Mouse (Mus musculus) liver, embryonic 16.5 days (tissue): ENCODE measurements around the gene Pcdh20. TPM values are rescaled to one million over a fixed set of nuclear protein-coding genes. Genes with fewer than 3 reads are reported as not detected.

Experiments
- ATAC-seq: fragments of 200-750 bp; cut with Nextera tagmentation; 2 replicates; pipeline ENCODE4 v1.8.0; 2017; ENCODE audit warnings: low read depth, mild to moderate bottlenecking, moderate number of reproducible peaks, moderate library complexity
- H3K27ac ChIP-seq: fragments of 300-500 bp; sonication (generic); 2 replicates; pipeline ENCODE4 v1.5.1; 2014; ENCODE audit warnings: mild to moderate bottlenecking, low read length
- H3K27me3 ChIP-seq: fragments of 300-500 bp; sonication (generic); 2 replicates; pipeline ENCODE4 v1.6.1; 2014; ENCODE audit warnings: low read depth, low read length, mixed read lengths; ENCODE audit not compliant: control insufficient read depth, insufficient read depth
- H3K36me3 ChIP-seq: fragments of 300-500 bp; sonication (generic); 2 replicates; pipeline ENCODE4 v1.6.1; 2014; ENCODE audit warnings: mild to moderate bottlenecking; ENCODE audit not compliant: control insufficient read depth, insufficient read depth
- H3K4me1 ChIP-seq: fragments of 300-500 bp; sonication (generic); 2 replicates; pipeline ENCODE4 v1.6.1; 2014; ENCODE audit warnings: low read depth, low read length, mixed read lengths; ENCODE audit not compliant: control insufficient read depth
- H3K4me2 ChIP-seq: fragments of 300-500 bp; sonication (generic); 2 replicates; pipeline ENCODE4 v1.6.1; 2014; ENCODE audit warnings: low read depth, low read length, mixed read lengths
- H3K4me3 ChIP-seq: fragments of 300-500 bp; sonication (generic); 2 replicates; pipeline ENCODE4 v1.5.1; 2014; ENCODE audit warnings: low read depth, mild to moderate bottlenecking, low read length
- H3K9ac ChIP-seq: fragments of 300-500 bp; sonication (generic); 2 replicates; pipeline ENCODE4 v1.6.1; 2014; ENCODE audit warnings: low read depth, low read length
- H3K9me3 ChIP-seq: fragments of 300-500 bp; sonication (generic); replicated peaks from 2 replicates; pipeline ENCODE4 v1.6.1; 2016; ENCODE audit warnings: low read length; ENCODE audit not compliant: control insufficient read depth
- WGBS: fragments of 180-500 bp; shearing (Covaris S2); extraction: QIAGEN DNeasy Blood & Tissue Kit; methylation state at CpG from one replicate; pipeline ENCODE4 v1.1.7; 2014; ENCODE audit not compliant: insufficient replicate concordance; 5-methylcytosine and 5-hydroxymethylcytosine counted together
- polyA plus RNA-seq: library from polyadenylated mRNA; unstranded; fragments of >200 nt; fragmentation: Nextera tagmentation; extraction: Ambion mirVana; gene quantifications from 2 replicates; pipeline ENCODE4 v1.2.1, GENCODE M21; 2015

The Pcdh20 gene
- polyA plus RNA-seq, 1 experiment from 2014 or later, result 0.19 TPM

DNA sequence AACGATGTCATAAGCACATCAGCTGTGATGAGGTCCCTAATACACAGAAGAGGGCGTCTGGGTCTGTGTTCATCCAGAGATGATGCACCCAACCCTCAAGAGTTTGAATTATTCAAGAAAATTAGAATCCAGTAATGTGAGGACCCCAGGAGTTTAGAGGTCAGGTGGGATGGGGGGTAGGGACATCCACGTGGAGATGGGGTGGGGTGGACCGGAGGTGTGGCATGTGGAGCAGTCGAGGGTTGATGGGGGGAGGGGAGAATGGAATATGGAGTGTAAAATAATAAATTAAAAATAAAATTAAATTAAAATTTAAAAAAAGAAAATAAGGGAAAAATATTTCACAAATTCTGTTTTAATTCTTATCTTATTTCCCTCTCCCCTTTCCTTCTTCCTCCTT lies 27.9 kb downstream of the Pcdh20 start:
- H3K27me3 ChIP-seq, result no peaks in the 10 kb centered on the region
- no peaks in the 10 kb centered on the region for H3K9me3 ChIP-seq
- no peaks in the 10 kb centered on the region for H3K4me1 ChIP-seq
- H3K27ac ChIP-seq, result no peak overlapping the region
- H3K4me2 ChIP-seq, result no peak overlapping the region
- 63% methylated on average over 5 of the region's 5 CpGs for WGBS
- H3K9ac ChIP-seq, result no peak overlapping the region
- ATAC-seq, result no peak
- H3K4me3 ChIP-seq, result no peak overlapping the region
- H3K36me3 ChIP-seq, result no peaks in the 10 kb centered on the region

DNA sequence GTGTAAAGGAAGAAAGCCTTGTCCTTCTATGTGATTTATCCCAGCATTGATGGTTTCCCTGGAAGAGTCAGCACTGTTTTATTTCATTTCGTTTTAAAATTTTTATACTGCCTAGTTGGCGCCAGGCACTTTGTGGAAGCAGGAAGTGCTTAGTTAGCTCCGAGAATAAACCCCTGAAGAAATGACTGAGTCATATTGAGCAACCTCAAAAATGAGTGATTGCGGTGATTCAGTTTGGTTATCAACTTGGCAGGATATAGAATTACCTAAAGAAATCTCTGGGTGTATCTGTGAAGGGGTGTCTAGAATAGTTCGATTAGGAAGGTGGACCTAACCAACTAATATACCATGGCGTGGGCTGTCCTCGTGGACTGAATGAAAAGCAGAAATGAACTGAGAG lies 41.8 kb downstream of the Pcdh20 start:
- ATAC-seq, result no peak
- Histone ChIP-seq H3K27me3 (no peaks in the 10 kb centered on the region), H3K4me2 (no peak overlapping the region), H3K9me3 (no peaks in the 10 kb centered on the region), H3K9ac (no peak overlapping the region), H3K27ac (no peak overlapping the region), H3K4me3 (no peak overlapping the region), H3K4me1 (no peaks in the 10 kb centered on the region), H3K36me3 (no peaks in the 10 kb centered on the region)
- 66% methylated on average over 7 of the region's 7 CpGs for WGBS

DNA sequence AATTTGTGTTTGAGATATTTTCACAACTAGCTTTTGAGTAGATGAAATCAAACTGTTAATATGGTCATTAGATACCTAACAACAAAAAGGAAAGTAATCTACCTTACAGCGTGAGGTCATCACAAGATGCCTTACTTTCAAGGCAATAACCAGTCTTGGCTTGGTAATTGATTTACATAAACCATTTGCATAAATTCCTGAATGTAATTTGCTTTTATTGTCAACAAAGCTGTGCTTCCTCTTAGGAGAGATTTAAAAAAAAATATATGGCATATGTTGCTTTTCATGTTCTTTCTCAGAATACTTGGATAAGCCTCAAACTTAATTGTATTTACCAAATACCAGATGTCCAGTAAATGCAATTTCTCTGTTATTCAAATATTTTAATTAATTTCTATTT lies 43.8 kb downstream of the Pcdh20 start:
- no peak for ATAC-seq
- Histone ChIP-seq H3K4me3 (no peak overlapping the region), H3K36me3 (no peaks in the 10 kb centered on the region), H3K27ac (no peak overlapping the region), H3K27me3 (no peaks in the 10 kb centered on the region), H3K9me3 (no peaks in the 10 kb centered on the region), H3K4me2 (no peak overlapping the region), H3K9ac (no peak overlapping the region), H3K4me1 (no peaks in the 10 kb centered on the region)
- WGBS, result 70% methylated on average over 1 of the region's 1 CpGs
